Mouse (Mus musculus) small intestine, adult 2 months (tissue): ENCODE data around the gene Rel.

Experiments
- CTCF ChIP-seq: fragments of 200-500 bp; IDR thresholded peaks from 2 replicates; pipeline ENCODE4 v1.5.1; 2012; ENCODE audit warnings: low read depth, mild to moderate bottlenecking, control low read depth, inconsistent platforms, low read length, moderate library complexity, mixed read lengths; ENCODE audit not compliant: insufficient replicate concordance, insufficient read length; ENCODE audit errors: extremely low read depth
- POLR2A ChIP-seq: fragments of 200-500 bp; IDR thresholded peaks from 2 replicates; pipeline ENCODE4 v1.6.1; 2012; ENCODE audit warnings: low read depth, mild to moderate bottlenecking, control low read depth, inconsistent platforms, low read length, moderate library complexity

DNA sequence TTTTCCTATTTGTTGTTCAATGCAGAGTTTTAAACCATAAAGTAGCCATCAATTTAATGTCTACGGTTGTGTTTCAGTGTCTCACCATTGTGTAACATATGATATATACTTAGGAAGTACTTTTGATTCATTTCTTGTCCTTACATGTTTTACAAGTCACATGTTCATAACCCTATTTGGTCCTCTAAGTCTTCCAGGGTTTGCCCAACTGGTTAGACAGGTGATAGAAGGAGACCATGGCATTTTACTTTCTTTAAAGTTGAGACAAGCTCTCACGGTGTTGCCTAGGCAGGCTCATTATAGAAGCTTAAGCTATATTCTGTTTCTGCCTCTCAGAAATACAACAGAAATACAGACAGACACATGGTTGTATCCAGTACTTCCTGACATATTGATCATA, 44.9 kb downstream of the Rel start:
- no peak for TF ChIP-seq POLR2A
- TF ChIP-seq CTCF: no peak
